Mouse (Mus musculus) retina, postnatal 1 day (tissue): ENCODE measurements around the gene Serp2.

Source experiments
- DNase-seq: peaks from one replicate; pipeline ENCODE4 v3.0.0-alpha.2; 2012

Gene Serp2

GRCm38 (mm10) chr14:76556852-76557208 is at the start of gene Serp2:
TSS of gene Serp2 (minus strand) at chr14:76556889.
- no peak for DNase-seq

- no peak for DNase-seq
These were observed 49.3 kb upstream of the Serp2 start for GRCm38 (mm10) chr14:76605931-76606534.

GRCm38 (mm10) chr14:76604012-76604411 is 47.3 kb upstream of the Serp2 start:
- DNase-seq, result no peak

GRCm38 (mm10) chr14:76601654-76602053 is 45.0 kb upstream of the Serp2 start:
- no peak for DNase-seq

- DNase-seq, result no peak
These were observed 43.7 kb upstream of the Serp2 start for GRCm38 (mm10) chr14:76600391-76600790.

- DNase-seq, result no peak
These were observed 43.0 kb upstream of the Serp2 start for GRCm38 (mm10) chr14:76599706-76600105.

- peak; percentile 79 for DNase-seq
These were observed 42.0 kb upstream of the Serp2 start for GRCm38 (mm10) chr14:76598518-76599216.

GRCm38 (mm10) chr14:76597751-76598150 is 41.1 kb upstream of the Serp2 start:
- DNase-seq, result no peak

GRCm38 (mm10) chr14:76595048-76595859 is 38.6 kb upstream of the Serp2 start:
- DNase-seq, result no peak

GRCm38 (mm10) chr14:76594351-76594885 is 37.7 kb upstream of the Serp2 start:
- DNase-seq, result no peak

- DNase-seq, result no peak
These were observed 37.0 kb upstream of the Serp2 start for GRCm38 (mm10) chr14:76593630-76594193.

- DNase-seq, result no peak
These were observed 36.0 kb upstream of the Serp2 start for GRCm38 (mm10) chr14:76592721-76593120.

GRCm38 (mm10) chr14:76592090-76592489 is 35.4 kb upstream of the Serp2 start:
- DNase-seq, result no peak

- no peak for DNase-seq
These were observed 33.4 kb upstream of the Serp2 start for GRCm38 (mm10) chr14:76590134-76590533.

- no peak for DNase-seq
These were observed 33.0 kb upstream of the Serp2 start for GRCm38 (mm10) chr14:76589671-76590070.

- no peak for DNase-seq
These were observed 29.2 kb upstream of the Serp2 start for GRCm38 (mm10) chr14:76585831-76586405.

GRCm38 (mm10) chr14:76583985-76584384 is 27.3 kb upstream of the Serp2 start:
- DNase-seq, result no peak

- no peak for DNase-seq
These were observed 25.6 kb upstream of the Serp2 start for GRCm38 (mm10) chr14:76581974-76582922.

- no peak for DNase-seq
These were observed 23.0 kb upstream of the Serp2 start for GRCm38 (mm10) chr14:76579660-76580061.

- no peak for DNase-seq
These were observed 21.2 kb upstream of the Serp2 start for GRCm38 (mm10) chr14:76577840-76578239.

- no peak for DNase-seq
These were observed 13.6 kb upstream of the Serp2 start for GRCm38 (mm10) chr14:76570292-76570691.
